34 mouse cellular contexts compared by ENCODE assay signal in genomic region chr6:58298511-58298910, GRCm38 (mm10). TPM values are rescaled to one million over a fixed set of nuclear protein-coding genes. Genes with fewer than 3 reads are reported as not detected.
"Had no signal": no experiment of that assay in that cellular context is flagged by ENCODE, and none has a peak within 500 bp of the region (broad histone marks: within the 10 kb centered on the region; RNA-seq: fewer than 3 reads in every experiment).

No protein-coding gene starts in this region.

RNA-seq across cellular contexts. Expression of gene Vmn1r29, which starts 2.8 kb away (rescaled TPM):
- total RNA-seq: common myeloid progenitor, adult 5-6 weeks; forebrain, postnatal 0 days; gastrocnemius, adult 18-20 months; gastrocnemius, adult 2 months; gastrocnemius, adult 8-10 months; gastrocnemius, postnatal 10 days; gastrocnemius, postnatal 14 days; gastrocnemius, postnatal 25 days; gastrocnemius, postnatal 36 days; gastrocnemius, postnatal 4 days; granulocyte monocyte progenitor cell, adult 5-6 weeks; heart, adult 18-20 months; heart, adult 2 months; heart, adult 8-10 months had no signal
- polyA plus RNA-seq: cortical plate, adult 2 months; embryonic facial prominence, embryonic 10.5 days; embryonic facial prominence, embryonic 11.5 days; embryonic facial prominence, embryonic 12.5 days; embryonic facial prominence, embryonic 13.5 days; embryonic facial prominence, embryonic 14.5 days; embryonic facial prominence, embryonic 15.5 days; erythroblast, embryonic 14.5 days; forebrain, embryonic 10.5 days; forebrain, embryonic 11.5 days; forebrain, embryonic 12.5 days; forebrain, embryonic 13.5 days; forebrain, embryonic 14.5 days; forebrain, embryonic 15.5 days; forebrain, embryonic 16.5 days; forebrain, postnatal 0 days; frontal cortex, adult 2 months; gonadal fat pad, adult 2 months; heart, adult 2 months; heart, embryonic 10.5 days; heart, embryonic 11.5 days; heart, embryonic 12.5 days had no signal

RNA-seq across cellular contexts. Expression of gene Vmn1r28, which starts 36.7 kb away (rescaled TPM):
- total RNA-seq: common myeloid progenitor, adult 5-6 weeks; forebrain, postnatal 0 days; gastrocnemius, adult 18-20 months; gastrocnemius, adult 2 months; gastrocnemius, adult 8-10 months; gastrocnemius, postnatal 10 days; gastrocnemius, postnatal 14 days; gastrocnemius, postnatal 25 days; gastrocnemius, postnatal 36 days; gastrocnemius, postnatal 4 days; granulocyte monocyte progenitor cell, adult 5-6 weeks; heart, adult 18-20 months; heart, adult 2 months; heart, adult 8-10 months had no signal
- polyA plus RNA-seq: cortical plate, adult 2 months; embryonic facial prominence, embryonic 10.5 days; embryonic facial prominence, embryonic 11.5 days; embryonic facial prominence, embryonic 12.5 days; embryonic facial prominence, embryonic 13.5 days; embryonic facial prominence, embryonic 14.5 days; embryonic facial prominence, embryonic 15.5 days; erythroblast, embryonic 14.5 days; forebrain, embryonic 10.5 days; forebrain, embryonic 11.5 days; forebrain, embryonic 12.5 days; forebrain, embryonic 13.5 days; forebrain, embryonic 14.5 days; forebrain, embryonic 15.5 days; forebrain, embryonic 16.5 days; forebrain, postnatal 0 days; frontal cortex, adult 2 months; gonadal fat pad, adult 2 months; heart, adult 2 months; heart, embryonic 10.5 days; heart, embryonic 11.5 days; heart, embryonic 12.5 days had no signal
